Mouse (Mus musculus) right cerebral cortex, adult 2 months (tissue): ENCODE measurements around the gene Glp1r.

Experiments used
- DNase-seq, 2 experiments: peaks; one replicate each; pipeline ENCODE4 v3.0.0; 2021 to 2022; ENCODE audit warnings: low spot score in 2 of 2

The Glp1r gene

DNA sequence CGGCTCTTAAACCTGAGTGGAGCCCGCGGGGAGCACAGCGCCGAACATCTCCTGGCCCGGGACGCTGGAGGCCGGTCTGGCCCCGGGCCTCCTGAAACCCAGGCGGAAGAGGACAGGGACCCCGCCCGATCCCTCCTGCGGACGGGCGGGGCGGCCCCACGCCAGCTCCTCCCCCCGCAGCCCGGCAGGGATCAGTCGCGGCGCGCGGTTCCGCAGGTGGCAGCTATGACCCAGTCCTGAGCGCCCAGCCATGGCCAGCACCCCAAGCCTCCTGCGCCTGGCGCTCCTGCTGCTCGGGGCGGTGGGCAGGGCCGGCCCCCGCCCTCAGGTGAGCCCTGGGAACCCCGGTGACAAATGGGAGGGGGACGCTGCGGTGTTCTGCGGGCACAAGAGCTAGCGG lies at the start of gene Glp1r:
Glp1r (plus strand) TSS at position 191 of the 400 bp plus-strand sequence.
- no peak for DNase-seq

DNA sequence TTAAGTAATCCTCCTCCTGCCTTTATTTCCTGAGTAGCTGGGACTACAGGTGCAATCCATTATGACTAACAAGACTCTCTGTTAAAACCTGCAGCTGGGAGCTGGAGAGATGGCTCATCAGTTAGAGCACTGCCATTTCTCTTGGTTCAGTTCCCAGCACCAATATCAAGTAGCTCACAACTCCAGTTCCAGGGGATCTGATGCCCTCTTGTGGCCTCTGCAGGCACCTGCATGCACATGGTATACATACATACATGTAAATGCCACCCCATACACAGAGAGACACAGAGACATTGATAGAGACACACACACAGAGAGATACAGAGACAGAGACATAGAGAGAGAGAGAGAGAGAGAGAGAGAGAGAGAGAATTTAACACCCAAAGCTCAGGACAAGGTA lies 49.3 kb upstream of the Glp1r start:
- DNase-seq, result no peak

- DNase-seq, result no peak
Measured at GRCm38 (mm10) chr17:30857347-30857746, 44.3 kb upstream of the Glp1r start.

GRCm38 (mm10) chr17:30858586-30859259 lies 42.9 kb upstream of the Glp1r start:
- DNase-seq, result no peak

GRCm38 (mm10) chr17:30859989-30860585 lies 41.5 kb upstream of the Glp1r start:
- DNase-seq, result no peak

GRCm38 (mm10) chr17:30860606-30861005 lies 41.0 kb upstream of the Glp1r start:
- DNase-seq, result no peak

DNA sequence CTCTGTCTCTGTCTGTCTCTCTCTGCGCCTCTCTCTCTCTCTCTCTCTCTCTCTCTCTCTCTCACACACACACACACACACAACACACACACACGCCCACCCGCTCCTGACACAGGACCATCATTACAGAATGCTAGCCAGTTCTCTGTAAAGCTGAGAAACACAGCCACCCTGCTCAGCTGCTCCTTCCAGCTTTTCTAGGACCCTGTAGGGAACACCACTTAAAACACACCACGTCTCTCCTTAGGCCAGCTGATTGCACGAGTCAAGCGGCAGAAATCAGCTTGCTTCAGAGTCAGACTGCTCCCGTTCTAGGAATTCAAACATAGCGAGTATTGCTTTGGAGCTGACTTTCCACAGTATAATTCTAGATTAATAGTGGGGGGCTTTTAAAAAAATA lies 35.3 kb upstream of the Glp1r start:
- DNase-seq, result peak; percentile 22 to 26

DNA sequence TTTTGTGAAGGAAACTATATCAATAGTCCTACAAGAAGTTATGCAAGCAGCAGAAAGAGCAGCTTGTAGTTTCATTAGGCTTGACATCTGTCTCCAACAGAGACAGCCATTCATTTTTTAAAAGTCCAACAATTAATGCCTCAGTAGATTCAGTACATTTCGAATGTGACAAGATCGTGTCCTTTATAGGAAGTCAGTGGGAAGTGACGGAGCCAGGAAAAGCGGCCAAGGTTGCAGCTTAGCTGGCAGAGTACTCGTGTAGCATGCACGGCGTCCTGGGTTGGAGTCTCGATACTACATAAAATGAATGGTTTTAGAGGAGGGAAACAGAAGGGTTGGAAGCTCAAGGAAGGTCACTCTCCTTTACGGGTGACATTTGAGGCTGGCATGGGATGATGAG lies 34.7 kb upstream of the Glp1r start:
- peak in 1 of 2 experiments; percentile 34 for DNase-seq

GRCm38 (mm10) chr17:30871040-30871439 lies 30.6 kb upstream of the Glp1r start:
- no peak for DNase-seq

DNA sequence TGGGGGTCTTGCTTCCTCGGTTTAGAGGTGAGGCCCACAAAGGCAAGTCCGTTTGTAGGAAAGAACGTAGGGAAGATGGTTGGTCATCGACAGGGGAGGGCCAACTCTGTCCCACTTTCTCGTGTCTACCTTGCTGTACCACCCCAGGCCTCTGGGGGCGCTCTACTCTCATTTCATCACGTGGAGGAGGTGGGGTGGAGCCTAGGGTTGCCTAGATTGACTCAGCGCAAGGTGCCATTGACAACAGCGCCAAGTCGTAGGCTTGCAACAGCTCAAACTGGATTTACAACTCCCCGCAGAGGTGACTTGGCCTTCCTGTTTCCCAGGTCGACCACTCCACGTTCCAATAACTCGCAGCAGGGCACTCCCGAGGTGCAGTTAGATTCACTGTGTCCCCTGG lies 27.3 kb upstream of the Glp1r start:
- no peak for DNase-seq

- DNase-seq, result no peak
Measured at GRCm38 (mm10) chr17:30877456-30877855, 24.2 kb upstream of the Glp1r start.

DNA sequence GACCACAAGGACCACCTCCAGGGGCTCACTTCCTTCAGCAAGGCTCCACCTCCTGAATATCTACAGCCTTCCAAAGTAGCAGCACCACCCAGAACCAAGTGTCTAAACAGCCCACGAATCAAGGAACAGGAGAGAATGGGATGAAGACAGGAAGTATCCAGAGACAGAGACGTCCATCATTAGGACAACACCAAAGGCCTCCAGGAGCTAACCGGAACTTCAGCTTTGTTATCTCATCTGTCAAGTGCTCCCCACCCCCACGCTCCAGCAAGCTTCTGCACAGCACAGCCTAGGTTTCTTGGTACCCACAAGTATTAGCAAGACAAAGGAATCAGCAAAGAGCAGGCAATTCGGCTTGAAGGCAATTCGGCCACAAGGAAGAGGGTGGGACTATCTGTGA lies 23.0 kb upstream of the Glp1r start:
- DNase-seq, result no peak

DNA sequence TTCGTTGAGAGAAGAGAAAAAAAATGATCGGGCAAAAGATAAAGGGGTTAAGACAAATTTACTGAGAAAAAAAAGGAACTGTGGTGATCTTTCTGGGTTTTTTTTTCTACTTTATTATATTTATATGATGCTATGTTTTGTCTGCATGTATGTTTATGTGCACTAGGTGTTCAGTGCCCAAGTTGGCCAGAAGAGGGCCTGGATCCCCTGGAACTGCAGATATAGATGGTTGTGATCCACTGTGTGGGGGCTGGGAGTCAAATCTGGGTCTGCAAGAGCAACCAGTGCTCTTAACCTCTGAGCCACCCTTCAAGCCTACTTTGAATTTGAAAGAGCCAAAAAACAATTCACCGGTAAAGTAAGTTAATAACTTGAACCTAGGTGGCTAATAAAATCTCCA lies 21.2 kb upstream of the Glp1r start:
- DNase-seq, result no peak

DNA sequence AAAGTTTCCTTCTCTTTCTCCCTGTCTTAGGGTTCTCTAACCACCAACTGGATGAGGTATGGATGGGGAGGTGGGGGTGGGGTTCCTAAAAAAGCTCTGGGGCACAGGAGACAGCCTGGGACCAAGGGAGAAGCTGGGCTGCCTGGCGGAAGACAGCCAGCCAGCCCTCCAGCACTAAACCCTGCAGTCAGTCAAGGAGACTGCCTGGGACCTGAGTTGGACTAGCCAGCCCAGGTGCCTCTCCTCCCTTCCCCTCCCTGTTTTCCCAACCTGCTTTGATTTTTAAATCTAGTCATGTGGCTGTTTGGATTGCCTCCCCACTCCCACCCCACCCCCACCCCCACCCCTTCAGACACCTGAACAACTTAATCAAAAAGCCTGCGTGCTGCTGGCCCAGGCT lies 20.6 kb upstream of the Glp1r start:
- no peak for DNase-seq

GRCm38 (mm10) chr17:30882206-30882605 lies 19.4 kb upstream of the Glp1r start:
- DNase-seq, result no peak

DNA sequence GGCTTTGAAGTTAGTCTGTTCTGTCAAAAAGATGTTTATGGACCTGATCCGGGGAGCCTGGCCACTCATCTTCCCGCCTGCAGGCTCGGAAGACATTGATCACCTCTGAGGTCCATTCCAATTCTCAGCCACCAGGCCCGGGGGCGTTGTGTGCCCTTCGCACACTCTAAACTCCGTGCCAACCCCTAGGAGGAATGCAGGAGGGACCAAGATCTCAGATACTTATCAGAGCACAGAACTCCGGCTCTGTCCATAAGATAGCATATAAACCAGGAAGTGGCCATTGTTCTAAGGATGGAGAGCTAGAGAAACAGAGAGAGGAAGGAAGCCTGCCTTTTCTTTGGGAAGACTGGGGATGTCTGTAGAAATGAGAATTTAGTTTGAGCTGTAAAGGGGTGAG lies 18.1 kb upstream of the Glp1r start:
- no peak for DNase-seq

DNA sequence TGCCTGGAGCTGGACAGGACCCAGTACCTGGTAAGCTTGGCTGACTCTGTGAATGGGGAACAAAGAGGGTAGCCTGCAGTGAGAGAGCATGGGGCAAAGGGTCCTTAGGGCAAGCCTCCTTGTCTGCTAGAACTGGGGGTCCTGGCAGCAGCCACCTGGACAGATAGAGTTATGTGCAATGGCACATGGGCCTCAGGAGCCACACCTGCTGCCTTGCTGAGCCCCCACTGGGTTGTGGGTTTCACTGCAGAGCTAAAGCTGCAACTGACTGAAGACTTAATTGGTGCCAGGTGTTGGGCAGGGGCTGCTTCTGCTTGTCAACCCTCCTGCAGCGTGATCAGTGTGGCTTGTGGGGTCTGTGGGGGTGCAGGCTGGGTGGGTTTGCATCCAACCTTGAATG lies 9.5 kb upstream of the Glp1r start:
- no peak for DNase-seq

DNA sequence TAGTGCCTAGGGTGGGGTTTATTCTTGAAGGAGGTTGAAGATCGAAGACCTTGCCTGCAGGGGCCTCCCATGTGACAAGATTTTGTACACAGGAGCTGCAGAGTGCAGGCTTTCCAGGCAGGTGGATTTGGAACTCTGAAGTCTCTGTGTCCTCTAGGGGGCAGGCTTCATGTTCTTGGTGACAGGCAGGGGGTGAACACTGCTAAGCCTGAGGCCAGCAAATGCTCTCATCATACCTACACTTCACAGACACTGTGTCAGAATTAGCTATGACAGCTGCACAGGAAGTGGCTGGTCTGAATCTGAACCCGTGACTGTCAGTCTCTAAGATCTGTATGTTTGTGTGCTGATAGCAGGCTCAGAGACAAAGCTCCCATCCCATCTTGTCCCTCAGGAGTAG lies 8.9 kb upstream of the Glp1r start:
- peak in 1 of 2 experiments; percentile 13 for DNase-seq

DNA sequence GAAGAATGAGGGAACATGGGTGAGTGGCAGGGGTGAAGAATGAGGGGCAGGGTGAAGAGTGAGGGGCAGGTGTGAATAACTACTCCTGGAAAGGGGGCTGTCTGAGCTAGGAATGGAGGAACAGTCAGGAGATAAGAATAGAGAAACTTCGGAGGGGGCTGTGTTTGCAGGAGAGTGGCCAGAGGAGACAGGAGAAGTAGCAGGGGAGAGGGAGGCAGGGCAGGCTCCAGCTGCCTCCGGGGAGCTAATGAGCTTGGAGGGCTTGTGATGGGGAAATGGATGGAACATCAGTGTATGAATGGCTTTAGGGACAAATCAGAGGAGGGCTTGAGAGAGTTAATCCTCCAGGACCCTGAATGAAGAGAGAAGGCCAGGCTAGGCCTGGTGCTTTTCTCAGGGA lies 4.5 kb upstream of the Glp1r start:
- DNase-seq, result no peak

DNA sequence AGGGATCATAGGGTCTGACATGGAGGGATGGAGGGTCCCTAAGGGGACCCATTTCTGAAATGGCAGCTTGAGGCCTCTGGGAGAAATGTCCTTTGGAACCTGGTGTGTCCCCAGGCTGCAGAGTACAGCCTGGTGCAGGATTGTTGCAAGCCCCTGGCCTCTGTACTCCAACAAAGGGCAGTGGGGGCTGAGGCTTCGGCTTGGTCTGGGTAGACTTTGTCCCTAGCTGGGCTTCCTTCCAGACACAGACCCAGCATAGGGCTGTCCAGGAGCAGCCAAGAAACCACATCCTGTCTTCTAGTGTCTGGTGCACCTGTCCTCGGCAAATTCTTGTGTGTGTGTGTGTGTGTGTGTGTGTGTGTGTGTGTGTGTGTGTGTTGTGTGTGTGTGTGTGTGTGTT lies 2.5 kb downstream of the Glp1r start:
- no peak for DNase-seq

- no peak for DNase-seq
Measured at GRCm38 (mm10) chr17:30907577-30907976, 6.0 kb downstream of the Glp1r start.

DNA sequence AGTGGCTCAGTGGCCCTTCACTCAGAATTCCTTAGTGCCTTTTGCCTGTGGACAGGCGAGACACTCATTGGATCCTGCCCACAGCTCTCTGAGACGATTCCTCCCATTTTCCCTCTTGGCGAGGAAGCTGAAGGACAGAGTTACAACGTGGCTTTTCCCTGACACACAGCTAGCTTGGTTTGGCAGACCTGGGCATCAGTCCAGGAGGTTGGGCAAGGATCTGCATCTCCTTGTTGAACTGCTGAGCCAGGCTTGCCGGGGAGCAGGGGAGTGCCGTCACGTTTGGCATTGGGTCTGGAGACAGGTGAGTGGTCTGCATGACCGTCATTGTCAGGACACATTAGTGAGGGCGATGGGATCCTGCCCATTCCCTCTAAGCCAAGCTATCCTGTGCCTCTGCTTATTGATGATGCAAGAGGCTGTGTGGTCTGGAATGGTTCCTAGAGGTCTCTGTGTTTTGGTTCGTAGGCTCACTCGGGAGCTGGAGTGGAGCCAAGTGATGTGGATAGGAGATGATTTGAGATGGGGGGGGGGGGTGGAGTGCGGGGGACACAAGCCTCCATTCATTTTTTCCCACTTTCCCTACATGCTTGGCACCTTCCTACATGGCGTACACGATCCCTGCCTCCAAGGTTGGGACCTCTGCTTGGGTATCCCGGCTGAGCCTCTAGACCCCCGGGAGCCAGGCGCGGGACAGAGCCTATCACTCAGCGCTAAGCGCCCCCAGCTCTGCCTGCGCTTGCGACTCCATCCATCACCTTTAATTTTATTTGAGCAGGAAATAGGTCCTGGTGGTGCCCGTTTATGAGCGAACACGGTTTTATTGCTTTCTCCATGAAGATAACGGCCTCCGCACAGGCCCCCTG lies 9.5 kb downstream of the Glp1r start:
- no peak for DNase-seq

GRCm38 (mm10) chr17:30911732-30912088 lies 10.1 kb downstream of the Glp1r start:
- no peak for DNase-seq
